Mouse (Mus musculus): Measurements from ENCODE around the gene Cbx8. TPM values are rescaled to one million over a fixed set of nuclear protein-coding genes. Genes with fewer than 3 reads are reported as not detected.
A peak's percentile ranks its signal among the peaks of the same experiment; 100 is the strongest.

The Cbx8 gene
- polyA plus RNA-seq, 1 experiment from 2014 or later = 3.9 TPM

GRCm38 (mm10) chr11:119082638-119083599 lies 42.1 kb upstream of the Cbx8 start:
- WGBS (ENCODE audit: insufficient replicate concordance) = 37% methylated on average over 20 of the region's 20 CpGs
- no peak for DNase-seq
- H3K9me3 ChIP-seq (ENCODE audit: low read length) = no peaks in the 10 kb centered on the region
- H3K4me1 ChIP-seq (ENCODE audit: insufficient read depth) = peaks cover 63% of the 10 kb centered on the region
- peak overlapping the region; percentile 77 for H3K4me2 ChIP-seq (ENCODE audit: low read depth, low read length)
- H3K4me3 ChIP-seq (ENCODE audit: low read depth, low read length) = peak overlapping the region; percentile 89; the same call in 1 of the 2 replicates
- no peak for TF ChIP-seq EP300 (IDR thresholded peaks at IDR 0.05; ENCODE audit: low read depth)
- no peak for TF ChIP-seq CTCF (IDR thresholded peaks at IDR 0.05; ENCODE audit: low read depth)
- no peak for ATAC-seq
- H3K9ac ChIP-seq (replicated peaks) = no peak overlapping the region
- peaks cover 24% of the 10 kb centered on the region for H3K36me3 ChIP-seq (replicated peaks; ENCODE audit: insufficient read depth, low read length)
- peaks cover 13% of the 10 kb centered on the region for H3K27me3 ChIP-seq (ENCODE audit: insufficient read depth, low read length)
- H3K27ac ChIP-seq (ENCODE audit: low read depth) = no peak overlapping the region

- 59% methylated on average over 18 of the region's 21 CpGs for WGBS (ENCODE audit: insufficient replicate concordance)
- H3K27ac ChIP-seq (ENCODE audit: low read depth) = no peak overlapping the region
- peaks cover 24% of the 10 kb centered on the region for H3K36me3 ChIP-seq (replicated peaks; ENCODE audit: insufficient read depth, low read length)
- no peak overlapping the region for H3K4me3 ChIP-seq (ENCODE audit: low read depth, low read length)
- H3K4me2 ChIP-seq (ENCODE audit: low read depth, low read length) = peak overlapping the region; percentile 9; the same call in 1 of the 2 replicates
- peaks cover 54% of the 10 kb centered on the region for H3K4me1 ChIP-seq (ENCODE audit: insufficient read depth)
- H3K9me3 ChIP-seq (ENCODE audit: low read length) = no peaks in the 10 kb centered on the region
- no peak overlapping the region for H3K9ac ChIP-seq (replicated peaks)
- ATAC-seq = no peak
- DNase-seq = peak; percentile 62
- peaks cover 5% of the 10 kb centered on the region for H3K27me3 ChIP-seq (ENCODE audit: insufficient read depth, low read length)
- TF ChIP-seq CTCF (IDR thresholded peaks at IDR 0.05; ENCODE audit: low read depth) (peak; percentile 75), EP300 (IDR thresholded peaks at IDR 0.05; ENCODE audit: low read depth) (no peak)
Observed at GRCm38 (mm10) chr11:119081839-119082637, 41.3 kb upstream of the Cbx8 start.

- DNase-seq (no peak), ATAC-seq (no peak)
- 85% methylated on average over 47 of the region's 47 CpGs for WGBS (ENCODE audit: insufficient replicate concordance)
- Histone ChIP-seq H3K4me3 (ENCODE audit: low read depth, low read length) (no peak overlapping the region), H3K27ac (ENCODE audit: low read depth) (no peak overlapping the region), H3K27me3 (ENCODE audit: insufficient read depth, low read length) (no peaks in the 10 kb centered on the region), H3K9ac (replicated peaks) (no peak overlapping the region), H3K4me2 (ENCODE audit: low read depth, low read length) (no peak overlapping the region), H3K36me3 (replicated peaks; ENCODE audit: insufficient read depth, low read length) (peaks cover 24% of the 10 kb centered on the region), H3K9me3 (ENCODE audit: low read length) (no peaks in the 10 kb centered on the region), H3K4me1 (ENCODE audit: insufficient read depth) (peaks cover 50% of the 10 kb centered on the region)
- no peak for TF ChIP-seq EP300 (IDR thresholded peaks at IDR 0.05; ENCODE audit: low read depth)
- no peak for TF ChIP-seq CTCF (IDR thresholded peaks at IDR 0.05; ENCODE audit: low read depth)
Observed at GRCm38 (mm10) chr11:119081148-119081838, 40.5 kb upstream of the Cbx8 start.

- H3K4me2 ChIP-seq (ENCODE audit: low read depth, low read length) = no peak overlapping the region
- no peak overlapping the region for H3K9ac ChIP-seq (replicated peaks)
- WGBS (ENCODE audit: insufficient replicate concordance) = 80% methylated on average over 33 of the region's 33 CpGs
- no peak for TF ChIP-seq CTCF (IDR thresholded peaks at IDR 0.05; ENCODE audit: low read depth)
- TF ChIP-seq EP300 (IDR thresholded peaks at IDR 0.05; ENCODE audit: low read depth) = no peak
- DNase-seq (no peak), ATAC-seq (no peak)
- no peak overlapping the region for H3K4me3 ChIP-seq (ENCODE audit: low read depth, low read length)
- peaks cover 24% of the 10 kb centered on the region for H3K36me3 ChIP-seq (replicated peaks; ENCODE audit: insufficient read depth, low read length)
- no peaks in the 10 kb centered on the region for H3K27me3 ChIP-seq (ENCODE audit: insufficient read depth, low read length)
- H3K9me3 ChIP-seq (ENCODE audit: low read length) = no peaks in the 10 kb centered on the region
- H3K4me1 ChIP-seq (ENCODE audit: insufficient read depth) = peaks cover 49% of the 10 kb centered on the region
- no peak overlapping the region for H3K27ac ChIP-seq (ENCODE audit: low read depth)
Observed at GRCm38 (mm10) chr11:119080461-119081147, 39.8 kb upstream of the Cbx8 start.

GRCm38 (mm10) chr11:119079445-119079837 lies 38.7 kb upstream of the Cbx8 start:
- H3K27ac ChIP-seq (ENCODE audit: low read depth) = no peak overlapping the region
- H3K4me3 ChIP-seq (ENCODE audit: low read depth, low read length) = no peak overlapping the region
- H3K4me2 ChIP-seq (ENCODE audit: low read depth, low read length) = peak overlapping the region; percentile 36; the same call in 1 of the 2 replicates
- DNase-seq (no peak), ATAC-seq (no peak)
- no peaks in the 10 kb centered on the region for H3K9me3 ChIP-seq (ENCODE audit: low read length)
- peaks cover 45% of the 10 kb centered on the region for H3K4me1 ChIP-seq (ENCODE audit: insufficient read depth)
- 48% methylated on average over 7 of the region's 7 CpGs for WGBS (ENCODE audit: insufficient replicate concordance)
- H3K9ac ChIP-seq (replicated peaks) = no peak overlapping the region
- peaks cover 24% of the 10 kb centered on the region for H3K36me3 ChIP-seq (replicated peaks; ENCODE audit: insufficient read depth, low read length)
- TF ChIP-seq EP300 (IDR thresholded peaks at IDR 0.05; ENCODE audit: low read depth) = no peak
- no peaks in the 10 kb centered on the region for H3K27me3 ChIP-seq (ENCODE audit: insufficient read depth, low read length)
